In the genomic region with DNA sequence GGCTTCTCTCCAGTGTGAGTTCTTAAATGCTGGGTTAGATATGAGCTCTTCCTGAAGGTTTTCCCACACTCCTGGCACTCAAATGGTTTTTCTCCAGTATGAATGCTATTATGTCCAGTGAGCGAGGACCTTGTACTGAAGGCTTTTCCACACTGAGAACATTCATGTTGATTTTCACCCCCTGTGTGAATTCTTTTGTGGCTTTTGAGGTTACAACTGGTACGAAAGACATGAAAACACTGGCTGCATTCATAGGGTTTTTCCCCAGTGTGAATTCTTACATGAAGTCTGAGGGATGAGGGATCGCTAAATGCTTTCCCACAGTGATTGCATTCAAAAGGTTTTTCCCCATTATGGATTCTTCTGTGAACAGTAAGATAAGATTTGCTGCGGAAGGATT, we compare ENCODE assay signal across 39 mouse cellular contexts. TPM values are rescaled to one million over a fixed set of nuclear protein-coding genes. Genes with fewer than 3 reads are reported as not detected.
"Had no signal": no experiment of that assay in that cellular context is flagged by ENCODE, and none has a peak within 500 bp of the region (broad histone marks: within the 10 kb centered on the region; RNA-seq: fewer than 3 reads in every experiment).

No protein-coding gene starts in this region.

- ATAC-seq: liver, embryonic 12.5 days; liver, postnatal 0 days; lung, postnatal 0 days; midbrain, embryonic 13.5 days; midbrain, embryonic 15.5 days; midbrain, embryonic 16.5 days had no signal

- H3K27ac ChIP-seq: limb, embryonic 10.5 days; limb, embryonic 12.5 days; limb, embryonic 13.5 days; limb, embryonic 15.5 days; liver, embryonic 12.5 days; liver, embryonic 13.5 days; liver, embryonic 14.5 days; liver, embryonic 15.5 days; lung, embryonic 15.5 days; macrophage; midbrain, embryonic 10.5 days; midbrain, embryonic 12.5 days; midbrain, embryonic 13.5 days; midbrain, embryonic 15.5 days; neural tube, embryonic 12.5 days had no signal

- DNase-seq: left cerebral cortex, postnatal 4 days; liver; liver, embryonic 13.5 days; liver, postnatal 0 days; lung, adult 18-20 months; lung, adult 2 months; lung, embryonic 14.5 days; lung, postnatal 10 days; lung, postnatal 14 days; lung, postnatal 36 days; lung, postnatal 4 days; midbrain, embryonic 14.5 days had no signal

- H3K4me1 ChIP-seq: limb, embryonic 10.5 days; limb, embryonic 12.5 days; limb, embryonic 13.5 days; limb, embryonic 15.5 days; liver, embryonic 12.5 days; liver, embryonic 13.5 days; liver, embryonic 15.5 days; lung, embryonic 15.5 days; megakaryocyte, embryonic 14.5 days; midbrain, embryonic 10.5 days; midbrain, embryonic 12.5 days; midbrain, embryonic 13.5 days; midbrain, embryonic 15.5 days; neural tube, embryonic 12.5 days had no signal

- H3K27me3 ChIP-seq: limb, embryonic 12.5 days; limb, embryonic 13.5 days; limb, embryonic 15.5 days; liver, embryonic 12.5 days; liver, embryonic 13.5 days; liver, embryonic 15.5 days; lung, embryonic 15.5 days; megakaryocyte, embryonic 14.5 days; midbrain, embryonic 12.5 days; midbrain, embryonic 13.5 days; midbrain, embryonic 15.5 days; neural tube, embryonic 12.5 days had no signal

- H3K4me3 ChIP-seq: limb, embryonic 10.5 days; limb, embryonic 12.5 days; limb, embryonic 13.5 days; limb, embryonic 15.5 days; liver, embryonic 12.5 days; liver, embryonic 13.5 days; liver, embryonic 15.5 days; lung, embryonic 15.5 days; megakaryocyte, embryonic 14.5 days; midbrain, embryonic 10.5 days; midbrain, embryonic 12.5 days; midbrain, embryonic 13.5 days; midbrain, embryonic 15.5 days; myocyte; neural tube, embryonic 12.5 days had no signal

RNA-seq across cellular contexts. Expression of gene Mbd3l1, which starts 21.6 kb away (rescaled TPM):
- polyA plus RNA-seq: limb, embryonic 10.5 days; limb, embryonic 11.5 days; limb, embryonic 12.5 days; limb, embryonic 13.5 days; limb, embryonic 14.5 days; limb, embryonic 15.5 days; liver, adult 2 months; liver, embryonic 11.5 days; liver, embryonic 12.5 days; liver, embryonic 13.5 days; liver, embryonic 14.5 days; liver, embryonic 15.5 days; liver, embryonic 16.5 days; liver, postnatal 0 days; lung, adult 2 months; lung, embryonic 14.5 days; lung, embryonic 15.5 days; lung, embryonic 16.5 days; lung, postnatal 0 days; macrophage; midbrain, embryonic 10.5 days; midbrain, embryonic 11.5 days; midbrain, embryonic 12.5 days; midbrain, embryonic 13.5 days; midbrain, embryonic 14.5 days; midbrain, embryonic 15.5 days; midbrain, embryonic 16.5 days; midbrain, postnatal 0 days; myocyte; neural tube, embryonic 11.5 days; neural tube, embryonic 12.5 days had no signal

RNA-seq across cellular contexts. Expression of gene Mbd3l2, which starts 26.1 kb away (rescaled TPM):
- polyA plus RNA-seq: limb, embryonic 10.5 days; limb, embryonic 12.5 days; limb, embryonic 13.5 days; limb, embryonic 14.5 days; limb, embryonic 15.5 days; liver, adult 2 months; liver, embryonic 11.5 days; liver, embryonic 12.5 days; liver, embryonic 13.5 days; liver, embryonic 14.5 days; liver, embryonic 15.5 days; liver, embryonic 16.5 days; liver, postnatal 0 days; lung, adult 2 months; lung, embryonic 14.5 days; lung, embryonic 15.5 days; lung, embryonic 16.5 days; lung, postnatal 0 days; macrophage; midbrain, embryonic 10.5 days; midbrain, embryonic 12.5 days; midbrain, postnatal 0 days; myocyte; neural tube, embryonic 11.5 days; neural tube, embryonic 12.5 days had no signal

RNA-seq across cellular contexts. Expression of gene Ubtfl1, which starts 52.3 kb away (rescaled TPM):
- polyA plus RNA-seq: limb, embryonic 10.5 days; limb, embryonic 11.5 days; limb, embryonic 12.5 days; limb, embryonic 13.5 days; limb, embryonic 14.5 days; limb, embryonic 15.5 days; liver, adult 2 months; liver, embryonic 11.5 days; liver, embryonic 12.5 days; liver, embryonic 13.5 days; liver, embryonic 14.5 days; liver, embryonic 15.5 days; liver, embryonic 16.5 days; liver, postnatal 0 days; lung, adult 2 months; lung, embryonic 14.5 days; lung, embryonic 15.5 days; lung, embryonic 16.5 days; lung, postnatal 0 days; macrophage; midbrain, embryonic 10.5 days; midbrain, embryonic 11.5 days; midbrain, embryonic 12.5 days; midbrain, embryonic 13.5 days; midbrain, embryonic 14.5 days; midbrain, embryonic 15.5 days; midbrain, embryonic 16.5 days; midbrain, postnatal 0 days; myocyte; neural tube, embryonic 11.5 days; neural tube, embryonic 12.5 days had no signal

RNA-seq across cellular contexts. Expression of gene Naalad2, which starts 53.7 kb away (rescaled TPM):
- polyA plus RNA-seq: macrophage had no signal
